In genomic region chr14:87749762-87750161, GRCm38 (mm10) we compare ENCODE assay signal across 26 mouse cellular contexts.
A peak's percentile ranks its signal among the peaks of the same experiment; 100 is the strongest.
DNase-seq lines count a peak whose midpoint lies in the region; ATAC-seq and TF ChIP-seq lines count a peak whose summit lies in the region.
"Had no signal": no experiment of that assay in that cellular context is flagged by ENCODE, and none has a peak within 500 bp of the region (broad histone marks: within the 10 kb centered on the region; RNA-seq: fewer than 3 reads in every experiment).

No protein-coding gene starts in this region.

- no peaks in the 10 kb centered on the region for H3K36me3 ChIP-seq in forebrain, postnatal 0 days (ENCODE audit: insufficient read depth)
- H3K36me3 ChIP-seq: embryonic facial prominence, embryonic 13.5 days; G1E; hindbrain, embryonic 13.5 days; limb, embryonic 15.5 days; liver, embryonic 15.5 days; midbrain, embryonic 12.5 days had no signal

- no peaks in the 10 kb centered on the region for H3K4me1 ChIP-seq in forebrain, postnatal 0 days (ENCODE audit: insufficient read depth)
- H3K4me1 ChIP-seq: embryonic facial prominence, embryonic 13.5 days; hindbrain, embryonic 13.5 days; limb, embryonic 15.5 days; liver, embryonic 15.5 days had no signal

- H3K9ac ChIP-seq in forebrain, postnatal 0 days, result no peak overlapping the region
- H3K9ac ChIP-seq: embryonic facial prominence, embryonic 13.5 days; hindbrain, embryonic 13.5 days; limb, embryonic 15.5 days; liver, embryonic 15.5 days; midbrain, embryonic 12.5 days had no signal

- no peak for TF ChIP-seq POLR2A in brain, embryonic 14.5 days (IDR thresholded peaks at IDR 0.05; ENCODE audit: borderline replicate concordance, extremely low read depth, insufficient read depth, insufficient read length, poor library complexity, severe bottlenecking)

- H3K9me3 ChIP-seq in forebrain, postnatal 0 days (ENCODE audit: low read length), result no peaks in the 10 kb centered on the region
- H3K9me3 ChIP-seq: embryonic facial prominence, embryonic 13.5 days; hindbrain, embryonic 13.5 days; limb, embryonic 15.5 days; liver, embryonic 15.5 days; midbrain, embryonic 12.5 days had no signal

- H3K4me3 ChIP-seq in left cerebral cortex, adult 2 months, result no peak overlapping the region
- no peak overlapping the region for H3K4me3 ChIP-seq in forebrain, postnatal 0 days (ENCODE audit: low read depth, low read length)
- H3K4me3 ChIP-seq: embryonic facial prominence, embryonic 13.5 days; heart, adult 2 months; hindbrain, embryonic 13.5 days; limb, embryonic 15.5 days; liver, embryonic 15.5 days; midbrain, embryonic 12.5 days had no signal

- peak; percentile 33 for TF ChIP-seq CTCF in left cerebral cortex, adult 2 months (IDR thresholded peaks at IDR 0.05)
- TF ChIP-seq CTCF in brain, embryonic 14.5 days (IDR thresholded peaks at IDR 0.05; ENCODE audit: borderline replicate concordance, extremely low read depth, insufficient read depth, insufficient read length), result peak; percentile 18; the same call in 1 of the 2 replicates
- TF ChIP-seq CTCF in forebrain, postnatal 0 days (IDR thresholded peaks at IDR 0.05; ENCODE audit: low read depth), result peak; percentile 49

- intact Hi-C loops in left cerebral cortex, adult 2 months (cut with DNase I), result loop anchor here (10.0 kb wide), 1 partner anchor 1225 kb away; no protein-coding TSS in a partner anchor

- no peak for DNase-seq in frontal cortex, postnatal 25 days (ENCODE audit: low spot score in 2 of 2)
- DNase-seq in left cerebral cortex, adult 2 months (ENCODE audit: extremely low spot score in 1 of 2, low spot score in 2 of 2), result no peak
- DNase-seq in left cerebral cortex, adult 18-20 months (ENCODE audit: low spot score in 2 of 2), result no peak
- DNase-seq in brain, embryonic 14.5 days (ENCODE audit: low read depth), result peak; percentile 55
- DNase-seq in forebrain, postnatal 0 days, result no peak
- no peak for DNase-seq in adrenal gland, adult 2 months
- DNase-seq: adrenal gland, adult 8-10 months; B cell, adult 2 months; cerebellum, adult 2 months; cerebellum, postnatal 25 days; gastrocnemius, postnatal 36 days; heart, adult 2 months; heart, postnatal 36 days; kidney, adult 9 months; kidney, postnatal 25 days; left cerebral cortex, postnatal 4 days; lung, postnatal 10 days; right cerebral cortex, postnatal 14 days; spleen, adult 18-20 months had no signal

- peak; percentile 42; the same call in 1 of the 2 replicates for ATAC-seq in frontal cortex, adult (ENCODE audit: low TSS enrichment)
- ATAC-seq in forebrain, postnatal 0 days, result no peak

- no peak overlapping the region for H3K4me2 ChIP-seq in forebrain, postnatal 0 days (ENCODE audit: low read depth)
- H3K4me2 ChIP-seq: embryonic facial prominence, embryonic 13.5 days; hindbrain, embryonic 13.5 days; limb, embryonic 15.5 days; liver, embryonic 15.5 days; midbrain, embryonic 12.5 days had no signal

- H3K27ac ChIP-seq in left cerebral cortex, adult 2 months, result no peak overlapping the region
- H3K27ac ChIP-seq in forebrain, postnatal 0 days (ENCODE audit: low read depth, low read length), result no peak overlapping the region
- H3K27ac ChIP-seq: embryonic facial prominence, embryonic 13.5 days; heart, adult 2 months; hindbrain, embryonic 13.5 days; limb, embryonic 15.5 days; liver, embryonic 15.5 days; midbrain, embryonic 12.5 days had no signal

- no peaks in the 10 kb centered on the region for H3K27me3 ChIP-seq in forebrain, postnatal 0 days (ENCODE audit: insufficient read depth, low read length)
- H3K27me3 ChIP-seq: embryonic facial prominence, embryonic 13.5 days; hindbrain, embryonic 13.5 days; limb, embryonic 15.5 days; liver, embryonic 15.5 days; midbrain, embryonic 12.5 days had no signal
